Mouse (Mus musculus): Measurements from ENCODE around the gene Cmklr1.

Cmklr1 gene

DNA sequence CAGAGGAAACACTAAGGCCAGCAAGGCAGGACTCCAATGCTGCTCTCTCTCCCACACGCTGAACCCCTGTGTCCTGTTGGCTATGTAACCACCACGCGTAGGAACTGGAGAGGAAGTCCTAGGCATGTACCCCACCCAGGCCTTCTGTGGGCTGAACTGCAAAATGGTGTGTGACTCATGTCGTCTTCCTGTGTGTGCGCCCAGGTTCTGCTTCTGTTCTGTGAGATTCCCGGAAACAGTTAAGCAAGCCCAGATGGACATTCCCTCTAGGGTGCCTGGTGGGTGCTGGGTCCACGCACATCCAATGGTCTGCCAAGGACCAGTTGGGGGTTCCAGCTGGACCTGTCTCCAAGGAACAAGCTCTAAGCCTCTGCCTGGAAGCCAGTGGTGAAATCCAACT lies 22.2 kb upstream of the Cmklr1 start:
- Histone ChIP-seq H3K27me3 (ENCODE audit: control insufficient read depth, insufficient read depth, low read length, poor library complexity, severe bottlenecking) (no peaks in the 10 kb centered on the region), H3K36me3 (ENCODE audit: control insufficient read depth, insufficient read depth, low read length, poor library complexity, severe bottlenecking) (no peaks in the 10 kb centered on the region)
- no peak for DNase-seq (ENCODE audit: low read depth, low spot score)

DNA sequence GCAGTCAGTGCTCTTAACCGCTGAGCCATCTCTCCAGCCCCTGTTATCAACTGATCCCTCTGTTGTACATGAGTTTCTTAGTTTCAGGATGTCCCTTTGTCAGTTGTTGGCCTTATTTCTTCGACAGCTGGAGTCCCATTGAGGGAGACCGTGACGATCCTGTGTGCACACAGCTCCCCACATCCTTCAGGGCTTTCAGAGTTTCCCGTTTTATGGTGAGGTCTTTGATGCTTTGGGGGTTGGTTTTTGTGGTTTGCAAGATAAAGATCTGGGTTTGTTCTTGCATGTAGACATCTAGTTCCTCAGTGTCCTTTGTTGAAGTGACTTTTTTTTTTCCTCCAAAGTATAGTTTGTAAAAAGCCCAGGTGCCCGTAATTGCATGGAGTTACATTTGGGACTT lies 20.4 kb upstream of the Cmklr1 start:
- DNase-seq (ENCODE audit: low read depth, low spot score): no peak
- H3K27me3 ChIP-seq (ENCODE audit: control insufficient read depth, insufficient read depth, low read length, poor library complexity, severe bottlenecking): no peaks in the 10 kb centered on the region
- H3K36me3 ChIP-seq (ENCODE audit: control insufficient read depth, insufficient read depth, low read length, poor library complexity, severe bottlenecking): no peaks in the 10 kb centered on the region

DNA sequence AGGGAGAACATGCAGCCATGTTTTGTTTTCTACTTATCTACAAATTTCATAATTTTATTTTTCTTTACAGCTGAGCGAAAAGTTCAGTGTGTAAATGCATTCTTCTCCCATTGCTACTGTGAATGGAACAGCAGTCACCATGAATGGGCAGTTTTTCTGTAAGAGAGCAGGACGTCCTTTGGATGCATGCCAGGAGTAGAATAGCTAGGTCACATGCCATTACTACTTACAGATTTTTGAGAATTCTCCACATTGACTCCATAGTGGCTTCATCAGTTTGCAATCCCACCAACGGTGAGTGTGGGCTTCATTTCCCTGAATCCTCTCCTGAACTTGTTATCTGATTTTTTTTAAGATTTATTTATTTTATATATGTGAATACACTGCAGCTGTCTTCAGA lies 19.9 kb upstream of the Cmklr1 start:
- no peak for DNase-seq (ENCODE audit: low read depth, low spot score)
- H3K27me3 ChIP-seq (ENCODE audit: control insufficient read depth, insufficient read depth, low read length, poor library complexity, severe bottlenecking): no peaks in the 10 kb centered on the region
- H3K36me3 ChIP-seq (ENCODE audit: control insufficient read depth, insufficient read depth, low read length, poor library complexity, severe bottlenecking): no peaks in the 10 kb centered on the region

DNA sequence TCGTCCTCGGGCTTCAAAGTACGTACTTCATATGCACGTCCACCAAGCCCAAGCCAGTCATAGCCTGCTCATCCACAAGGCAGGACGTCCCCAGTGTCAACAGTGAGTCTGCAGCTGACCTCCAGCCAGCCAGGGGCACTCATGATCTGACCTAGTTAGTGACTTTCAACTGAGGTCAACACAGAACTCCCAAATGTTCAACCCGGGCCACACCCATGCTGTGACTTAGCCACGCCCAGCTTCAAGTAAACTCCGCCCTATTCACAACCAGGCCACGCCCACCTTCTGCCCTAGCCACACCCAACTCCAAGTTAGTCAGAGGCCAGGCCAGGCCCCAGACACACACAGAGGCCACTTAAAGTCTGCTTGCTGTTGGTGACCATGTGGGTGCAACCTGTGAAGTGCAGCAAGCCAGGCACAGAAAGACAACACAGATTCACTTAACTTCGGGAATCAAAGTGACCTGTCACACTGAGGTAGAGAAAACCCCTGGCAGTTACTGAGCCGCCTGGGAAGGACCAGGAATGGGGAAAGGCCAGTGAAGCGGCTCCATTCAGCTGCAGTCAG lies 14.5 kb upstream of the Cmklr1 start:
- H3K27me3 ChIP-seq (ENCODE audit: control insufficient read depth, insufficient read depth, low read length, poor library complexity, severe bottlenecking): no peaks in the 10 kb centered on the region
- no peaks in the 10 kb centered on the region for H3K36me3 ChIP-seq (ENCODE audit: control insufficient read depth, insufficient read depth, low read length, poor library complexity, severe bottlenecking)
- DNase-seq (ENCODE audit: low read depth, low spot score): no peak

DNA sequence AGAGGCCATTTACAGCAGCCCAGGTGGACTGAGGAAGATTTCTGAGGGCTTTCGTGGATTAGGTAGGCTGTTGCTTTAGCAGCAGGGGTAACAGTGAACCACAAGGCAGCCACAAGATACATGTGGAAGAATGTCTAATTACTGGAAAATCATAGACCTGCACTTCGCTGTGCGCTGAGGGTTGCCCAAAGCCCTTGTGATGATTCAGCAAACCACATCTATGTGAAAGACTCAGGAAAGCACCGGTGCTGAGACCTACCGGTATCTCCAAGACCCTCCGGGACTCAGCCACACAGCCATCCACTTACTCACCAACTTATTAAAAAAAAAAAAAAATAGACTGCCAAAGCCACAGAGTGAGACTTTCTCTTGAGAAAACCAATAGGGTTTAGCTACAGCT lies 13.9 kb upstream of the Cmklr1 start:
- Histone ChIP-seq H3K27me3 (ENCODE audit: control insufficient read depth, insufficient read depth, low read length, poor library complexity, severe bottlenecking) (no peaks in the 10 kb centered on the region), H3K36me3 (ENCODE audit: control insufficient read depth, insufficient read depth, low read length, poor library complexity, severe bottlenecking) (no peaks in the 10 kb centered on the region)
- no peak for DNase-seq (ENCODE audit: low read depth, low spot score)

DNA sequence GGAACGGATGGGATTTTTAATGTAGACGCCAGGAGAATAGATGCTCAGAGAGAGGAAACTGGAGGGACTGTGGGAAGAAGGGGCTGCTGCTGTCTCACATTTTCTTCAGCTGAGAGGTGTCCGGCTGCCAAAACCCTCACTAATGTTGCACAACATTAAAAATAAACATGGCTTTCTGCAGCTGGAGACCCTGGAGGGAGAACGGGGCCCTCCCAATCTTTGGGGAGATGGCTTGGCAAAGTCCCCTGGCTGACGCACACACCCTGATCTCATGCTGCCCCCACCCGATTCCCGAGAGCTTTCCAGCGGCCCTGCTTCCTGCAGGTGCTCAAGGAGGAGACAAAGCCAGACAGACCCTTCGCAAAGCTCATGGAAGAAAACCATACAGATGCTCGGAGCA lies 10.6 kb upstream of the Cmklr1 start:
- no peaks in the 10 kb centered on the region for H3K27me3 ChIP-seq (ENCODE audit: control insufficient read depth, insufficient read depth, low read length, poor library complexity, severe bottlenecking)
- no peak for DNase-seq (ENCODE audit: low read depth, low spot score)

DNA sequence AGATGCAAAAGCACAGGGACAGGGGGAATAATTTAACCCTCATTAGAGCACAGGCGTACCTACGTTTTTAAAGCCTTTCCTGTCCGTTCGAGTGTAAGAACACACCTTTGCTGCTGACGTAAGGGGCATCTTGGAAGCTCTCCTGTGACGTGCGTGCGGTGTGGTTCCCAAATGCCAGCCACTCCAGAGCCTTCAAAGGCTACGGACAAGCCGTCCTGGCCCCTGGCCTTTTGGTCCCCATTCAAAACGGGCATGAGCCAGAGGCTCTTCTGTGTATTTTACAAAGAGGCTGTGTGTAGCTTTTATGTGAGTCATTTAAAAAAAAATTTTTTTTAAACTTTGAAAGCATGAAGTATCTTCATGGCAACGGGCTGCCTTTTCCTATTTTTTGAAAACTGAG lies 4.6 kb upstream of the Cmklr1 start:
- no peak for DNase-seq (ENCODE audit: low read depth, low spot score)
- H3K27me3 ChIP-seq (ENCODE audit: control insufficient read depth, insufficient read depth, low read length, poor library complexity, severe bottlenecking): no peaks in the 10 kb centered on the region

More for the DNA sequence above, 10.6 kb upstream of the Cmklr1 start:
- H3K36me3 ChIP-seq (ENCODE audit: control insufficient read depth, insufficient read depth, low read length, poor library complexity, severe bottlenecking): no peaks in the 10 kb centered on the region

DNA sequence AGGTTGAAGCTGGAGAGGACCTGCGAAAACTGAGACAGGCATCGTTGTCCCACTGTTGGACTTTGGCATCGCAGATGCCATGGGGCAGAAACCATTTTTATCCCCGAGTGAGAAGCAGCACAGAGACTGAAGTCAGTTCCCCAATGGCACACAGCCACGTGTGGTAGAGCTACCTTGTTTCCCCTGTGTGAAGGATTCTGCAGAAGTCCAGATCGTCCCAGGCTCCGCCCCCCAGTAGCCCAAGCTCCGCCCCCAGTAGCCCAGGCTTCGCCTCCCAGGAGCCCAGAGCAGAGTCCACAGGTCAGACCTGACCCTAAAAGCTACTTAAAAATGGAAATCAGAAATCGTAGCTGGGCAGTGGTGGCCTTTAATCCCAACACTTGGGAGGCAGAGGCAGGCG lies 4.0 kb upstream of the Cmklr1 start:
- no peak for DNase-seq (ENCODE audit: low read depth, low spot score)
- no peaks in the 10 kb centered on the region for H3K36me3 ChIP-seq (ENCODE audit: control insufficient read depth, insufficient read depth, low read length, poor library complexity, severe bottlenecking)
- no peaks in the 10 kb centered on the region for H3K27me3 ChIP-seq (ENCODE audit: control insufficient read depth, insufficient read depth, low read length, poor library complexity, severe bottlenecking)

More for the DNA sequence above, 4.6 kb upstream of the Cmklr1 start:
- H3K36me3 ChIP-seq (ENCODE audit: control insufficient read depth, insufficient read depth, low read length, poor library complexity, severe bottlenecking): no peaks in the 10 kb centered on the region

DNA sequence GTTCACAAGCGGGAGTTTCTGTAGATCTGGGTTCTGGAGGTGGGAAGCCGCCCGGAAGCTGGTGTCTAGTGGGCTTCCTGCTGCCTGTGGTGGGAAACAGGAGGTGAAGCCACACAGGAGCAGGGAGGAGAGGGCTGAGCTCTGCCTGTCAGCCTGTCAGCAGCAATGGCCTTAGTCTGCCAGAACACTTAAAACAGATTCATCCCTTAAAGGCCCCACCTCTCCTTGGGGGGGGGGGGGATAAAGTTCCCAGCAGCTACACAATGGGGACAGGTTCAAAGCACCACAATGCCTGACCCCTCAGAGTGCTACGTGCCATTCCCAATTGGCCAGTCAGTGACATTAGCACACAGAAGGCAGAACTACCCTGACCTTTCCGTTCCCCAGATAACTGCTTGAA lies 2.0 kb upstream of the Cmklr1 start:
- Histone ChIP-seq H3K36me3 (ENCODE audit: control insufficient read depth, insufficient read depth, low read length, poor library complexity, severe bottlenecking) (no peaks in the 10 kb centered on the region), H3K27me3 (ENCODE audit: control insufficient read depth, insufficient read depth, low read length, poor library complexity, severe bottlenecking) (no peaks in the 10 kb centered on the region)
- no peak for DNase-seq (ENCODE audit: low read depth, low spot score)

DNA sequence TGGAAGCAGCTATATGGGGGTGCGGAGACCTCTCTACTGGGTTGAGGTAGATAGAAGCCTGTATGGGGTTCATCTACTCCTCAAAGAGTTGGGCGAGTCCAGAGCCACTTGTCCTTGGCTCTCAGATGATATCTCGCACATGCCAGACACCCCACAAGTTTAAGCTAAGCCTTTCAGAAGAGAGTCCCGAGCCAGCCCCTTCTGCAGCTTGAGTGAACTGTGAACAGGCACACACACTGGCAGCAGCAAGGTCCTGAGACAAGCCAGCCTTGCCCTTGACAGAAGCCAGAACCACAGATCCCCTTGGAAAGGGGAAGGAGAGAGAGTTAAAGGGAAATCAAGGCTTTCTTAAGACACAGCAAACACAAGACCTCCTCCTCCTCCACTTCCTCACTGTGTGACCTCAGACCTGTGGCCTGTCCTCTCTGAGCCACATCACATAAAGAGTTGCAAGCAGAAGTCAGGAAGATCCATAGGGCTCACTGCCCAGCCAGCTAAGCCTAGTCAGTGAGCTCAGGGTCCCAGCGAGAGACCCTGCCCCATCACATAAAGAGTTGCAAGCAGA lies 1.5 kb downstream of the Cmklr1 start:
- Histone ChIP-seq H3K27me3 (ENCODE audit: control insufficient read depth, insufficient read depth, low read length, poor library complexity, severe bottlenecking) (no peaks in the 10 kb centered on the region), H3K36me3 (ENCODE audit: control insufficient read depth, insufficient read depth, low read length, poor library complexity, severe bottlenecking) (no peaks in the 10 kb centered on the region)
- DNase-seq (ENCODE audit: low read depth, low spot score): no peak

DNA sequence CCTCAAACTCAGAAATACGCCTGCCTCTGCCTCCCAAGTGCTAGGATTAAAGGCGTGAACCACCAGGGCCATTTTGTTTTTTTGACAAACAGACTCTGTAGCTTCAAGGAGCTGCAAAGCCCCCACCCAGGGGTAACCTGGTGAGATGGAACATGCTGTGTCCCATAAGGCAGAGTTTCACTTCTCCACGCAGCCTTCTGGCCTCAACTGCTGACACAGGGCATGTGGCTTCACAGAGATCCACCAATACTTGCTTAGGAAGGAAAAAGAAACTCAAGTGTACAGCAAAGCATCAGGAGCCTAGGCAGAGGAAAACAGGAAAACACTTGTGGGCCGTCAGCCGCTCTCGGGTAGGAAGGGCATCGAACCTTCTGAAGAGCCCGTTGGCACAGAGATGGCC lies 3.1 kb downstream of the Cmklr1 start:
- H3K36me3 ChIP-seq (ENCODE audit: control insufficient read depth, insufficient read depth, low read length, poor library complexity, severe bottlenecking): no peaks in the 10 kb centered on the region
- no peak for DNase-seq (ENCODE audit: low read depth, low spot score)
- no peaks in the 10 kb centered on the region for H3K27me3 ChIP-seq (ENCODE audit: control insufficient read depth, insufficient read depth, low read length, poor library complexity, severe bottlenecking)

DNA sequence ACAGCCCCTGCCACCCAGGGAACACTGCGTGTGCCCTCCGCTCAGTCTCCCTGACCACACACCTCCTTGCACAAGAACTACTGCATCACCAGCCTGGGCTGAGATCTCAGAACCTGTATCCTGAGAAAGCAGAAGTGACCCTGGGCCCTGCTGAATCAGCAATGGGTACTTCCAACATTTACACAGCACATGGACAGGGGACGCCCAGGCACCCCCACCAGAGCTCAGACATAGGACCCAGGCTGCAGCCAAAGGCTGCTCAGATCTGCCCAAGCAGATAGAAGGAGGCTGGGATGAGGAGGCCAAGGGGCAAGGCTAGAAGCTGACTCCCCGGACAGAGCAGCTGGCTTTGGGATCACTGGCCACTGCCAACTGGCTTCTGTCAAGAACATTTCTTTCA lies 5.7 kb downstream of the Cmklr1 start:
- Histone ChIP-seq H3K27me3 (ENCODE audit: control insufficient read depth, insufficient read depth, low read length, poor library complexity, severe bottlenecking) (no peaks in the 10 kb centered on the region), H3K36me3 (ENCODE audit: control insufficient read depth, insufficient read depth, low read length, poor library complexity, severe bottlenecking) (no peaks in the 10 kb centered on the region)
- DNase-seq (ENCODE audit: low read depth, low spot score): no peak

DNA sequence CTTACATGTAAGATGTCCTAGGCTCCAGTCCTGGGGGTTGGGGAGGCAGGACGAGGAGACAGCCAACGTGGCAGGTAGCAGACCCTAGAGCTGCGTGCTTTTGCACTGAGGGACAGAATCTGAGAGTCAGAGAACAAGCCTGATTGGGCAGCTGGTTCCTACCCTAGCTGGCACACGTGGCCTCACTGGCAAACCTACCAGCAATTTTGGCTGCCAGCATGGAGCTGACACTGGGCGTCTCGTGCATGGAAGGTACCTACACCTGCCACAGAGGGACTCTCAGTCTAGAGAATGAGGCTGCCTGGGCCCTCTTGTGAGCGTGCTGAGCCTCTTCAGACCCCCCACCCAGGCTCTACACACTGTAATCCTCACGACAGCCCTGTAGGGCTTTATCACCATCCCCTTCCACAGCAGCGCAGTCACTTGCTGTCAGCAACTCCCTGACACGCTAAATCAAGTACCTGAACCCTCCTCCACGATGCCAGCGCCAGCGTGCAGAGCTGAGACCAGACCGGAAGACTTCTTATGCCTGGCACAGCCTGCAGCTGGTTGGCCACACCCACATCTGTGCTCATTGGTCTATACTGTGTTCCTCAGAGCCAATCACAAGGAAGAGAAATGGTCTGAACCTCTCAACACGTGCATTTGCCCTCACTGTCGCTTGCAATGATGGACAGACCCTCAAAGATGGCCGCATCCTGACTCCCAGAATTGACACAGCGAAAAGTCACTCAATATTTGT lies 6.9 kb downstream of the Cmklr1 start:
- Histone ChIP-seq H3K36me3 (ENCODE audit: control insufficient read depth, insufficient read depth, low read length, poor library complexity, severe bottlenecking) (no peaks in the 10 kb centered on the region), H3K27me3 (ENCODE audit: control insufficient read depth, insufficient read depth, low read length, poor library complexity, severe bottlenecking) (no peaks in the 10 kb centered on the region)
- peak; percentile 26 for DNase-seq (ENCODE audit: low read depth, low spot score)

DNA sequence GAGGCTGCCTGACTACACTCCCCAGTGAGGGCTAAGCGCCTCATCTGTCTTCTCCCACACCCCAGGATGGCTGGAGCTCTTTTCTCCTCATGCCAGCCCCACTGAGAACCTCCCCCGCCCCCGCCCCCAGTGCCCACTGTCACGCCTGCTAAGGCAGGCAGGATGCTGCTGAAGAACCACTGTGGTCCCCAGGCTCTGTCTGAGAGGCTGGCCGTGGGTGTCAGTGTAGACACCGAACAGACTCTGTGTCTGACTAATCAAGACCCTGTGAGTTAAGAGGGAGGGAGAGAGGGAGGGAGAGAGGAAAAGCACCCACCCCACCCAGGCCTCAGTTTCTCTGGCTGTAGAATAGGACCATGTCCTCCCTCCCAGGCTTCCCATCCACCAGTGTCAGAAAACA lies 9.2 kb downstream of the Cmklr1 start:
- H3K27me3 ChIP-seq (ENCODE audit: control insufficient read depth, insufficient read depth, low read length, poor library complexity, severe bottlenecking): no peaks in the 10 kb centered on the region
- DNase-seq (ENCODE audit: low read depth, low spot score): no peak
- no peaks in the 10 kb centered on the region for H3K36me3 ChIP-seq (ENCODE audit: control insufficient read depth, insufficient read depth, low read length, poor library complexity, severe bottlenecking)

DNA sequence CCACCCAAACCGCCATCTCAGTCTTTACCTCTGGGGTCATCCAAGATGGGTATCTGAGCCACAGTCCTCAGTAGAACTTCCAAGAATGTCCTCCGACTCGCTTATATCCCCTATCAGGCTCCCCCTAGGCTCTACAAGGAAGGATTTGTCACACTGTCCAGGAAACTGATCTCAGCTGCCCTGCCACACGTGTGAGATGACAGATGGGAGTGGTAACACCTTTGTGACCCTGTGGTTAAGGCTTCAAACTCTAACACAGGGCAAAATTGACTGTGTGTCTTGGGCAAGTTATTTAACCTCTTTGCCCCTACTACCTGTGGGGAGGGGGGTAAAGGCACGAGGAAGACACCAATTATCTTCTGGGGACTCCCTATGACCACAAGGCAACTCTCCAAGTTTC lies 11.1 kb downstream of the Cmklr1 start:
- Histone ChIP-seq H3K36me3 (ENCODE audit: control insufficient read depth, insufficient read depth, low read length, poor library complexity, severe bottlenecking) (no peaks in the 10 kb centered on the region), H3K27me3 (ENCODE audit: control insufficient read depth, insufficient read depth, low read length, poor library complexity, severe bottlenecking) (no peaks in the 10 kb centered on the region)
- no peak for DNase-seq (ENCODE audit: low read depth, low spot score)

DNA sequence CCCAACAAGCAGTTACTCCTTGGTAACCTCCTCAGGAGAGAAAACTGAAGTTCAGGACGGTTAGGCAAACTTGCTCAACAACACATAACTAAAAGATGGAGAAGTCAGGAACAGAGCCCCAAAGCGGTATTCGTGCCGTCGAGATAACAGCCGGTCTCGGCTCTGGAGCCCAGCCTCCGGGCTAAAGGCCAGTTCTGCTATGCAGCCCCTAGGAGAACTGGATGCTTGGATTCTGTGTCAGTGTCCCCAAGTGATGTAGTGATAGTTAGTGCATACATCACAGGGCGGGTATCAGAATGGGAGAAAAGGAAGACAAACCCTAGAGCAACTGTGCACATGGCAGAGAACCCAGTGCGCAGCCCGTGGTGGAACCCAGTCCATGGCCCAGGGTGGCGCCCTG lies 12.2 kb downstream of the Cmklr1 start:
- no peaks in the 10 kb centered on the region for H3K27me3 ChIP-seq (ENCODE audit: control insufficient read depth, insufficient read depth, low read length, poor library complexity, severe bottlenecking)
- DNase-seq (ENCODE audit: low read depth, low spot score): no peak
- H3K36me3 ChIP-seq (ENCODE audit: control insufficient read depth, insufficient read depth, low read length, poor library complexity, severe bottlenecking): no peaks in the 10 kb centered on the region

Measured in splenic B cell, adult 2 months (primary cell).